Mouse (Mus musculus) bone marrow, adult 2 months (tissue): ENCODE results near the gene Thop1.

Experiments used
- CTCF ChIP-seq: fragments of 200-500 bp; IDR thresholded peaks from 2 replicates; pipeline ENCODE4 v1.5.1; 2011; ENCODE audit warnings: low read length, control low read depth; ENCODE audit not compliant: control insufficient read depth, insufficient read depth
- POLR2A ChIP-seq: fragments of 200-500 bp; IDR thresholded peaks from 2 replicates; pipeline ENCODE4 v1.6.1; 2011; ENCODE audit warnings: low read depth, mild to moderate bottlenecking, control low read depth, low read length, borderline replicate concordance; ENCODE audit not compliant: control insufficient read depth

GRCm38 (mm10) chr10:81033586-81033985 is 36.2 kb upstream of the Thop1 start:
- TF ChIP-seq CTCF (no peak), POLR2A (no peak)
